Mouse (Mus musculus) thymus, adult 2 months (tissue): ENCODE measurements around the gene Gsta4. TPM values are rescaled to one million over a fixed set of nuclear protein-coding genes. Genes with fewer than 3 reads are reported as not detected.

ENCODE experiments used
- DNase-seq: peaks from one replicate; pipeline ENCODE4 v3.0.0; 2021
- H3K27ac ChIP-seq: fragments of 200-500 bp; 2 replicates; pipeline ENCODE4 v1.5.1; 2012; ENCODE audit warnings: low read length, control low read depth; ENCODE audit not compliant: control insufficient read depth, insufficient read depth
- H3K27me3 ChIP-seq: fragments of 200-500 bp; 2 replicates; pipeline ENCODE4 v1.6.1; 2012; ENCODE audit warnings: mild to moderate bottlenecking, low read length, moderate library complexity, mixed read lengths; ENCODE audit not compliant: control insufficient read depth, insufficient read depth
- H3K36me3 ChIP-seq: fragments of 200-500 bp; 2 replicates; pipeline ENCODE4 v1.6.1; 2012; ENCODE audit warnings: mild to moderate bottlenecking, low read length, moderate library complexity; ENCODE audit not compliant: control insufficient read depth, insufficient read depth
- H3K4me1 ChIP-seq: fragments of 200-500 bp; replicated peaks from 2 replicates; pipeline ENCODE4 v1.6.1; 2012; ENCODE audit warnings: low read length; ENCODE audit not compliant: control insufficient read depth, insufficient read depth
- H3K4me3 ChIP-seq: fragments of 200-500 bp; 2 replicates; pipeline ENCODE4 v1.5.1; 2012; ENCODE audit warnings: mild to moderate bottlenecking, low read length, control low read depth, moderate library complexity; ENCODE audit not compliant: control insufficient read depth, insufficient read depth
- CTCF ChIP-seq: fragments of 200-500 bp; IDR thresholded peaks from 2 replicates; pipeline ENCODE4 v1.5.1; 2012; ENCODE audit warnings: mild to moderate bottlenecking, control low read depth, low read length, moderate library complexity, borderline replicate concordance; ENCODE audit not compliant: control insufficient read depth, poor library complexity, insufficient read depth; ENCODE audit errors: extremely low read depth
- POLR2A ChIP-seq: fragments of 200-500 bp; IDR thresholded peaks from 2 replicates; pipeline ENCODE4 v1.6.1; 2012; ENCODE audit warnings: mild to moderate bottlenecking, low read length, control low read depth, moderate library complexity; ENCODE audit not compliant: control insufficient read depth, poor library complexity, insufficient read depth; ENCODE audit errors: extremely low read depth
- WGBS: fragments of 180-500 bp; shearing (Covaris S2); methylation state at CpG from one replicate; pipeline ENCODE4 v1.1.7; 2018; 5-methylcytosine and 5-hydroxymethylcytosine counted together
- polyA plus RNA-seq: library from polyadenylated mRNA; depleted of rRNA; stranded (reverse); fragments of >200 nt; gene quantifications from 2 replicates; pipeline ENCODE4 v1.2.3, GENCODE M21; 2012

Gsta4 gene
- polyA plus RNA-seq, 1 experiment = 7.9 TPM

DNA sequence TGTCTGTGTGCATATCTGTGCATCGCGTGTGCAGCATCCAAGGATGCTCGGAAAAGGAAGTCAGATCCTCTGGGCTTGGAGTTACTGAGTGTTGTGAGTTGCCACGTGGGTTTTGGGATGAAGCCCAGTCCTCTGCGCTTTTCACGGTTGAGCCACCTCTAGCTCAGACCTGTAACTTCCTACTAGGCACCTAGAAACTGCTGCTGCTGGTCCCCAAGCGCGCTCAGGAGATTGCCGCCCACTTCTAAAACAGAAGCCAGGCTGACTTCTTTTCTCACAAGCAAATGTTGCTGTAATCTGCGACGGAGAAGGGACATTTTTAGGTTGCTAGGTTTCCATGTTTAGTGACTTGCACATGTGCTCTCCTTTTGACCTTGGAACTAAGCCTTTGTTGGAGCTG is 12.5 kb downstream of the Gsta4 start:
- WGBS = 89% methylated on average over 11 of the region's 11 CpGs
- Histone ChIP-seq H3K36me3 (no peaks in the 10 kb centered on the region), H3K4me3 (no peak overlapping the region), H3K27me3 (no peaks in the 10 kb centered on the region), H3K27ac (no peak overlapping the region), H3K4me1 (peaks cover 5% of the 10 kb centered on the region)
- no peak for TF ChIP-seq POLR2A
- no peak for TF ChIP-seq CTCF
- DNase-seq = no peak

DNA sequence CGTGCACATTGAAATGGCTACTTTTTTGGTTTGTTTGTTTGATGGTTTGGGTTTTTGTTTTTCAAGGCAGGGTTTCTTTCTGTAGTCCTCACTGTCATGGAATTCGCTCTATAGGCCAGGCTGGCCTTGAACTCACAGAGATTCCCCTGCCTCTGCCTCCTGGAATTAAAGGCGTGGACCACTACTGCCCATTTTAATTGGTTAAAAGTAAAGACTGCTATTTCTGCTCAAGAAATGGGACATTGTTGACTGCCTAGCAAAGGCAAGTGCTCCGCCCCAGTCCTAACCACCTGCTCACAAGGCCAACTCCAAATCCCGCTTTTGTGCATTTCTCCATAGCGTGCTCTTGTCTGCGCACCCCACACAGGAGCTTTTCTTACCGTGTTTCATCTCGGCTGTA is 15.2 kb downstream of the Gsta4 start:
- 97% methylated on average over 9 of the region's 9 CpGs for WGBS
- no peak for TF ChIP-seq POLR2A
- TF ChIP-seq CTCF = no peak
- no peaks in the 10 kb centered on the region for H3K4me1 ChIP-seq
- no peaks in the 10 kb centered on the region for H3K27me3 ChIP-seq
- no peak overlapping the region for H3K4me3 ChIP-seq
- DNase-seq = no peak
- H3K36me3 ChIP-seq = no peaks in the 10 kb centered on the region
- no peak overlapping the region for H3K27ac ChIP-seq

GRCm38 (mm10) chr9:78204194-78204593 is 21.6 kb downstream of the Gsta4 start:
- Histone ChIP-seq H3K4me3 (no peak overlapping the region), H3K27me3 (no peaks in the 10 kb centered on the region), H3K27ac (no peak overlapping the region), H3K36me3 (no peaks in the 10 kb centered on the region), H3K4me1 (no peaks in the 10 kb centered on the region)
- 86% methylated on average over 6 of the region's 6 CpGs for WGBS
- no peak for DNase-seq
- TF ChIP-seq POLR2A = no peak
- no peak for TF ChIP-seq CTCF

DNA sequence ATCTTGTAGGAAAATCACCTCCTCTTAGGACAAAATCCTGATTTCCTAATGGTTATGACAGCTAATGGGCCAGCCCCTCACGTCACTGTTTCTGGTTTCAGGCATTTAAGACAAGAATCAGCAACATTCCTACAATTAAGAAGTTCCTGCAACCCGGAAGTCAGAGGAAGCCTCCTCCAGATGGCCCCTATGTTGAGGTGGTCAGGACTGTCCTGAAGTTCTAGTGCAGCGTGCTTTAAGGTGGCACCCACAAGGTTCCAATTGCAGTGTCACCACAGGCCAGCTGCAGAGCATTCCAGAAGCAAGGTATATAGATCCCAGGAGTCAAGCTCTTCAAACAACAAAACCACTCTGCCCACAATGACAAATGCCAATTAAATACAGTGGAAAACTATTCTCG is 26.4 kb downstream of the Gsta4 start:
- no peaks in the 10 kb centered on the region for H3K4me1 ChIP-seq

GRCm38 (mm10) chr9:78210079-78210478 is 27.5 kb downstream of the Gsta4 start:
- 90% methylated on average over 3 of the region's 3 CpGs for WGBS
- no peaks in the 10 kb centered on the region for H3K27me3 ChIP-seq
- TF ChIP-seq POLR2A (no peak), CTCF (no peak)

More for the DNA sequence above, 26.4 kb downstream of the Gsta4 start:
- Histone ChIP-seq H3K27me3 (no peaks in the 10 kb centered on the region), H3K27ac (no peak overlapping the region), H3K36me3 (no peaks in the 10 kb centered on the region), H3K4me3 (no peak overlapping the region)
- WGBS = 82% methylated on average over 4 of the region's 4 CpGs
- TF ChIP-seq CTCF (no peak), POLR2A (no peak)
- no peak for DNase-seq

GRCm38 (mm10) chr9:78210821-78211220 is 28.2 kb downstream of the Gsta4 start:
- H3K4me3 ChIP-seq = no peak overlapping the region
- TF ChIP-seq POLR2A = no peak
- TF ChIP-seq CTCF = no peak
- DNase-seq = no peak
- H3K4me1 ChIP-seq = no peaks in the 10 kb centered on the region
- no peak overlapping the region for H3K27ac ChIP-seq
- no peaks in the 10 kb centered on the region for H3K27me3 ChIP-seq
- 100% methylated on average over 2 of the region's 2 CpGs for WGBS
- H3K36me3 ChIP-seq = no peaks in the 10 kb centered on the region

More at GRCm38 (mm10) chr9:78210079-78210478, 27.5 kb downstream of the Gsta4 start:
- H3K36me3 ChIP-seq = no peaks in the 10 kb centered on the region
- DNase-seq = no peak
- H3K4me3 ChIP-seq = no peak overlapping the region
- H3K27ac ChIP-seq = no peak overlapping the region
- no peaks in the 10 kb centered on the region for H3K4me1 ChIP-seq

GRCm38 (mm10) chr9:78211521-78211920 is 28.9 kb downstream of the Gsta4 start:
- H3K4me3 ChIP-seq = no peak overlapping the region
- no peaks in the 10 kb centered on the region for H3K36me3 ChIP-seq
- no peak for TF ChIP-seq POLR2A
- TF ChIP-seq CTCF = no peak
- 100% methylated on average over 3 of the region's 3 CpGs for WGBS
- no peaks in the 10 kb centered on the region for H3K4me1 ChIP-seq
- H3K27ac ChIP-seq = no peak overlapping the region
- no peak for DNase-seq
- H3K27me3 ChIP-seq = no peaks in the 10 kb centered on the region
